31 mouse cellular contexts compared by ENCODE assay signal in the genomic region with DNA sequence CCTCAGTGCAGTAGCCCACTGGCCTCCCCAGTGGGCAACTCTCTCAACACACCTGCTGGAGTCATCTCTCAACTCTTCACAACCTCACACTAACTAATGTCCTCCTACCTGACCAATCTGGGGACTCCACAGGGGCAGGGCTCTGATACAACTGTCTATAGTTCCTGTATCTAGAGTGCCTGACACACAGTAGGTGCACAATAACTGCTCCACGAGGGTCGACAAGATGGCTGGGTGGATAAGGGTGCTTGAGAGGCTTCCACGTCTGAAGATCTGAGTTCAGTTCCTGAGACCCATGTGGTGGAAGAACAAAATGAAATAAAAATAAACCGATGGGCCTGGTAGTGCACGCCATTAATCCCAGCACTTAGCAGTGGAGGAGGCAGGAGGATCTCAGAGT. TPM values are rescaled to one million over a fixed set of nuclear protein-coding genes. Genes with fewer than 3 reads are reported as not detected.
DNase-seq lines count a peak whose midpoint lies in the region; ATAC-seq and TF ChIP-seq lines count a peak whose summit lies in the region.
"Had no signal": no experiment of that assay in that cellular context is flagged by ENCODE, and none has a peak within 500 bp of the region (broad histone marks: within the 10 kb centered on the region; RNA-seq: fewer than 3 reads in every experiment).

No protein-coding gene starts in this region.

- H3K27ac ChIP-seq in liver, adult 2 months (replicated peaks; ENCODE audit: insufficient read depth, low read depth, low read length) = 0 out of 2 replicates have a peak overlapping the region, but pooled peaks have one; percentile 8
- H3K27ac ChIP-seq in liver, embryonic 12.5 days = peak overlapping the region; percentile 37
- peak overlapping the region; percentile 45 for H3K27ac ChIP-seq in small intestine, adult 2 months (ENCODE audit: insufficient read depth, low read depth, low read length)
- H3K27ac ChIP-seq in embryonic facial prominence, embryonic 10.5 days (replicated peaks) = no peak overlapping the region
- H3K27ac ChIP-seq in midbrain, embryonic 10.5 days (replicated peaks) = no peak overlapping the region
- H3K27ac ChIP-seq: forebrain, embryonic 15.5 days; hindbrain, embryonic 15.5 days; liver, embryonic 14.5 days had no signal

- H3K27me3 ChIP-seq in liver, adult 2 months (ENCODE audit: control insufficient read depth, insufficient read depth, low read length) = no peaks in the 10 kb centered on the region
- H3K27me3 ChIP-seq in liver, embryonic 12.5 days (replicated peaks) = no peaks in the 10 kb centered on the region
- H3K27me3 ChIP-seq in small intestine, adult 2 months (ENCODE audit: control insufficient read depth, insufficient read depth, low read length) = no peaks in the 10 kb centered on the region
- H3K27me3 ChIP-seq in embryonic facial prominence, embryonic 10.5 days (replicated peaks; ENCODE audit: low read depth, poor library complexity, severe bottlenecking) = no peaks in the 10 kb centered on the region
- no peaks in the 10 kb centered on the region for H3K27me3 ChIP-seq in midbrain, embryonic 10.5 days (ENCODE audit: low read depth, poor library complexity, severe bottlenecking)
- H3K27me3 ChIP-seq: forebrain, embryonic 15.5 days; hindbrain, embryonic 15.5 days had no signal

- TF ChIP-seq CTCF in liver, adult 2 months (IDR thresholded peaks at IDR 0.05; ENCODE audit: low read depth, low read length) = no peak
- no peak for TF ChIP-seq CTCF in small intestine, adult 2 months (IDR thresholded peaks at IDR 0.05; ENCODE audit: extremely low read depth, insufficient read length, insufficient replicate concordance, low read depth, low read length)

- H3K79me2 ChIP-seq in liver, adult 2 months (ENCODE audit: control insufficient read depth, insufficient read depth, low read length) = peaks cover 24% of the 10 kb centered on the region

- H3K9me3 ChIP-seq in liver, embryonic 12.5 days (replicated peaks) = no peaks in the 10 kb centered on the region
- no peaks in the 10 kb centered on the region for H3K9me3 ChIP-seq in embryonic facial prominence, embryonic 10.5 days
- no peaks in the 10 kb centered on the region for H3K9me3 ChIP-seq in midbrain, embryonic 10.5 days (replicated peaks)
- H3K9me3 ChIP-seq: forebrain, embryonic 15.5 days; hindbrain, embryonic 15.5 days; limb, embryonic 10.5 days had no signal

- peaks cover 37% of the 10 kb centered on the region for H3K4me1 ChIP-seq in liver, adult 2 months (ENCODE audit: control insufficient read depth, insufficient read depth, low read length)
- H3K4me1 ChIP-seq in liver, embryonic 12.5 days = peaks cover 62% of the 10 kb centered on the region
- peaks cover 34% of the 10 kb centered on the region for H3K4me1 ChIP-seq in small intestine, adult 2 months (ENCODE audit: control insufficient read depth, insufficient read depth, insufficient read length, low read length)
- H3K4me1 ChIP-seq in embryonic facial prominence, embryonic 10.5 days = peaks cover 32% of the 10 kb centered on the region
- peaks cover 36% of the 10 kb centered on the region for H3K4me1 ChIP-seq in midbrain, embryonic 10.5 days

- ATAC-seq in liver, embryonic 12.5 days = no peak
- ATAC-seq: forebrain, embryonic 15.5 days; lung, postnatal 0 days; midbrain, embryonic 16.5 days had no signal

- TF ChIP-seq POLR2A in liver, adult 2 months (IDR thresholded peaks at IDR 0.05; ENCODE audit: extremely low read depth, insufficient read depth, low read length) = no peak
- no peak for TF ChIP-seq POLR2A in small intestine, adult 2 months (IDR thresholded peaks at IDR 0.05; ENCODE audit: low read depth, low read length)

- H3K4me3 ChIP-seq in liver, adult 2 months (ENCODE audit: insufficient read depth, low read depth, low read length) = no peak overlapping the region
- H3K4me3 ChIP-seq in liver, embryonic 12.5 days = no peak overlapping the region
- peak overlapping the region; percentile 27; the same call in 1 of the 2 replicates for H3K4me3 ChIP-seq in small intestine, adult 2 months (ENCODE audit: low read depth, low read length)
- no peak overlapping the region for H3K4me3 ChIP-seq in embryonic facial prominence, embryonic 10.5 days
- H3K4me3 ChIP-seq in midbrain, embryonic 10.5 days = no peak overlapping the region
- H3K4me3 ChIP-seq: forebrain, embryonic 15.5 days; hindbrain, embryonic 15.5 days; limb, embryonic 10.5 days; myocyte had no signal

- 88% methylated on average over 5 of the region's 5 CpGs for WGBS in liver, adult 2 months
- WGBS in liver, embryonic 12.5 days (ENCODE audit: insufficient replicate concordance) = 72% methylated on average over 5 of the region's 5 CpGs
- 84% methylated on average over 5 of the region's 5 CpGs for WGBS in small intestine, adult 2 months
- 86% methylated on average over 5 of the region's 5 CpGs for WGBS in embryonic facial prominence, embryonic 10.5 days
- WGBS in midbrain, embryonic 10.5 days = 86% methylated on average over 5 of the region's 5 CpGs

- DNase-seq in cerebellum, adult 9-11 months = peak; percentile 25
- DNase-seq in cerebellum, postnatal 10 days = no peak
- DNase-seq in liver, adult 2 months (ENCODE audit: extremely low read depth, low read depth, low spot score) = no peak
- DNase-seq in liver = no peak
- DNase-seq in embryonic facial prominence, embryonic 10.5 days (ENCODE audit: low spot score) = no peak
- DNase-seq in midbrain, embryonic 10.5 days (ENCODE audit: low spot score) = no peak
- DNase-seq: adrenal gland, postnatal 25 days; cerebellum, adult 8-10 months; gastrocnemius, postnatal 14 days; kidney, postnatal 4 days; layer of hippocampus, adult 9-11 months; right cerebral cortex, adult 18-20 months; right cerebral cortex, postnatal 4 days had no signal

- H3K36me3 ChIP-seq in liver, adult 2 months (ENCODE audit: control insufficient read depth, insufficient read depth, low read length) = peaks cover 7% of the 10 kb centered on the region; the same call in 1 of the 2 replicates
- H3K36me3 ChIP-seq in liver, embryonic 12.5 days = peaks cover 46% of the 10 kb centered on the region
- H3K36me3 ChIP-seq in small intestine, adult 2 months (ENCODE audit: control insufficient read depth, insufficient read depth, low read length) = peaks cover 50% of the 10 kb centered on the region
- H3K36me3 ChIP-seq in embryonic facial prominence, embryonic 10.5 days (replicated peaks) = peaks cover 32% of the 10 kb centered on the region
- peaks cover 25% of the 10 kb centered on the region for H3K36me3 ChIP-seq in midbrain, embryonic 10.5 days
- H3K36me3 ChIP-seq: forebrain, embryonic 15.5 days; hindbrain, embryonic 15.5 days had no signal

- no peak overlapping the region; the same call in 1 of the 2 replicates for H3K4me2 ChIP-seq in liver, embryonic 12.5 days
- H3K4me2 ChIP-seq: forebrain, embryonic 15.5 days; hindbrain, embryonic 15.5 days had no signal

- peak overlapping the region; percentile 25; the same call in 1 of the 2 replicates for H3K9ac ChIP-seq in liver, adult 2 months (ENCODE audit: low read depth, low read length)
- H3K9ac ChIP-seq in liver, embryonic 12.5 days = no peak overlapping the region
- H3K9ac ChIP-seq: forebrain, embryonic 15.5 days; hindbrain, embryonic 15.5 days; liver, embryonic 14.5 days had no signal

RNA-seq across cellular contexts. Expression of a gene that starts 2.6 kb away (rescaled TPM):
- 2.5 and 3.4 TPM in 2 replicates for total RNA-seq in liver, adult 2 months (2014; rRNA removed)
- 20.9 and 27.7 TPM in 2 replicates for polyA plus RNA-seq in liver, adult 2 months (2012; rRNA removed)
- polyA plus RNA-seq in liver, embryonic 12.5 days (2016; fragmentation: Nextera tagmentation; extraction: Ambion mirVana) = 3.8 and 4.1 TPM in 2 replicates
- 39.7 and 96.6 TPM in 2 replicates for polyA plus RNA-seq in small intestine, adult 2 months (2012; rRNA removed)
- 3.2 and 3.7 TPM in 2 replicates for polyA plus RNA-seq in embryonic facial prominence, embryonic 10.5 days (2016; fragmentation: Nextera tagmentation; extraction: Ambion mirVana)
- 2.4 and 3.1 TPM in 2 replicates for polyA plus RNA-seq in midbrain, embryonic 10.5 days (2016; fragmentation: Nextera tagmentation; extraction: Ambion mirVana)

RNA-seq across cellular contexts. Expression of a gene that starts 17.4 kb away (rescaled TPM):
- 11.5 and 12.1 TPM in 2 replicates for total RNA-seq in liver, adult 2 months (2014; rRNA removed)
- polyA plus RNA-seq in liver, adult 2 months (2012; rRNA removed) = 16.6 and 18.9 TPM in 2 replicates
- 10.2 and 10.7 TPM in 2 replicates for polyA plus RNA-seq in liver, embryonic 12.5 days (2016; fragmentation: Nextera tagmentation; extraction: Ambion mirVana)
- polyA plus RNA-seq in small intestine, adult 2 months (2012; rRNA removed) = 21.3 and 22.9 TPM in 2 replicates
- 12.5 and 13.2 TPM in 2 replicates for polyA plus RNA-seq in embryonic facial prominence, embryonic 10.5 days (2016; fragmentation: Nextera tagmentation; extraction: Ambion mirVana)
- polyA plus RNA-seq in midbrain, embryonic 10.5 days (2016; fragmentation: Nextera tagmentation; extraction: Ambion mirVana) = 11.7 and 15.1 TPM in 2 replicates

RNA-seq across cellular contexts. Expression of a gene that starts 18.7 kb away (rescaled TPM):
- total RNA-seq in liver, adult 2 months (2014; rRNA removed) = 23.0 and 28.1 TPM in 2 replicates
- polyA plus RNA-seq in liver, adult 2 months (2012; rRNA removed) = 20.6 and 21.5 TPM in 2 replicates
- polyA plus RNA-seq in liver, embryonic 12.5 days (2016; fragmentation: Nextera tagmentation; extraction: Ambion mirVana) = 28.3 and 30.2 TPM in 2 replicates
- polyA plus RNA-seq in small intestine, adult 2 months (2012; rRNA removed) = 137 and 299 TPM in 2 replicates
- 67.7 and 72.2 TPM in 2 replicates for polyA plus RNA-seq in embryonic facial prominence, embryonic 10.5 days (2016; fragmentation: Nextera tagmentation; extraction: Ambion mirVana)
- polyA plus RNA-seq in midbrain, embryonic 10.5 days (2016; fragmentation: Nextera tagmentation; extraction: Ambion mirVana) = 59.5 and 70.0 TPM in 2 replicates

RNA-seq across cellular contexts. Expression of a gene that starts 26.1 kb away (rescaled TPM):
- not detected in 2 replicates for total RNA-seq in liver, adult 2 months (2014; rRNA removed)
- polyA plus RNA-seq in liver, adult 2 months (2012; rRNA removed) = not detected in 2 replicates
- not detected in 2 replicates for polyA plus RNA-seq in liver, embryonic 12.5 days (2016; fragmentation: Nextera tagmentation; extraction: Ambion mirVana)
- not detected in 2 replicates for polyA plus RNA-seq in small intestine, adult 2 months (2012; rRNA removed)
- not detected in 2 replicates for polyA plus RNA-seq in embryonic facial prominence, embryonic 10.5 days (2016; fragmentation: Nextera tagmentation; extraction: Ambion mirVana)
- polyA plus RNA-seq in midbrain, embryonic 10.5 days (2016; fragmentation: Nextera tagmentation; extraction: Ambion mirVana) = not detected in 2 replicates
- total RNA-seq: adrenal gland, postnatal 25 days; common myeloid progenitor, adult 5-6 weeks; gastrocnemius, postnatal 14 days; hematopoietic stem cell, adult 5-6 weeks; left cerebral cortex, adult 8-10 months; megakaryocyte progenitor cell, adult 5-6 weeks had no signal
- polyA plus RNA-seq: brain, embryonic 14.5 days; forebrain, embryonic 15.5 days; heart, postnatal 0 days; hindbrain, embryonic 15.5 days; intestine, embryonic 14.5 days; kidney, embryonic 16.5 days; limb, embryonic 10.5 days; liver, embryonic 14.5 days; lung, postnatal 0 days; midbrain, embryonic 16.5 days; myocyte; neural tube, embryonic 14.5 days had no signal

RNA-seq across cellular contexts. Expression of a gene that starts 29.1 kb away (rescaled TPM):
- 0.92 and 2.7 TPM in 2 replicates for total RNA-seq in liver, adult 2 months (2014; rRNA removed)
- 0.20 and 0.22 TPM in 2 replicates for polyA plus RNA-seq in liver, adult 2 months (2012; rRNA removed)
- polyA plus RNA-seq in liver, embryonic 12.5 days (2016; fragmentation: Nextera tagmentation; extraction: Ambion mirVana) = 153 and 154 TPM in 2 replicates
- polyA plus RNA-seq in small intestine, adult 2 months (2012; rRNA removed) = 7.6 and 16.3 TPM in 2 replicates
- polyA plus RNA-seq in embryonic facial prominence, embryonic 10.5 days (2016; fragmentation: Nextera tagmentation; extraction: Ambion mirVana) = 279 and 301 TPM in 2 replicates
- 291 and 321 TPM in 2 replicates for polyA plus RNA-seq in midbrain, embryonic 10.5 days (2016; fragmentation: Nextera tagmentation; extraction: Ambion mirVana)

Comparison
In these comparisons a context has a peak if more than half of its experiments do, and no peak if none do; other contexts are left out.
1. H3K27ac ChIP-seq: peak in liver, adult 2 months (single experiment), liver, embryonic 12.5 days (single experiment) and small intestine, adult 2 months (single experiment); none in embryonic facial prominence, embryonic 10.5 days (single experiment) and midbrain, embryonic 10.5 days (single experiment).